Mouse (Mus musculus) forebrain, embryonic 14.5 days (tissue): ENCODE data around the gene Tanc2. TPM values are rescaled to one million over a fixed set of nuclear protein-coding genes. Genes with fewer than 3 reads are reported as not detected.
A peak's percentile ranks its signal among the peaks of the same experiment; 100 is the strongest.

Experiments used
- ATAC-seq: fragments of 200-750 bp; cut with Nextera tagmentation; 2 replicates; pipeline ENCODE4 v1.8.0; 2017; ENCODE audit warnings: mild to moderate bottlenecking, moderate library complexity
- DNase-seq: peaks from one replicate; pipeline ENCODE4 v3.0.0-alpha.2; 2015; ENCODE audit warnings: low spot score
- H3K27ac ChIP-seq: fragments of 300-500 bp; sonication (generic); 2 replicates; pipeline ENCODE4 v1.5.1; 2014; ENCODE audit warnings: low read depth, mild to moderate bottlenecking, control low read depth, low read length, moderate library complexity
- H3K27me3 ChIP-seq: fragments of 300-500 bp; sonication (generic); replicated peaks from 2 replicates; pipeline ENCODE4 v1.6.1; 2014; ENCODE audit warnings: low read length, control low read depth, mixed read lengths; ENCODE audit not compliant: control insufficient read depth, insufficient read depth
- H3K36me3 ChIP-seq: fragments of 300-500 bp; sonication (generic); 2 replicates; pipeline ENCODE4 v1.6.1; 2014; ENCODE audit warnings: low read length, control low read depth; ENCODE audit not compliant: control insufficient read depth, insufficient read depth
- H3K4me1 ChIP-seq: fragments of 300-500 bp; sonication (generic); 2 replicates; pipeline ENCODE4 v1.6.1; 2014; ENCODE audit warnings: antibody characterized with exemption, low read length, control low read depth; ENCODE audit not compliant: control insufficient read depth, insufficient read depth
- H3K4me2 ChIP-seq: fragments of 300-500 bp; sonication (generic); 2 replicates; pipeline ENCODE4 v1.6.1; 2014; ENCODE audit warnings: mild to moderate bottlenecking, control low read depth, low read length
- H3K4me3 ChIP-seq: fragments of 300-500 bp; sonication (generic); 2 replicates; pipeline ENCODE4 v1.5.1; 2014; ENCODE audit warnings: low read depth, low read length, control low read depth
- H3K9ac ChIP-seq: fragments of 300-500 bp; sonication (generic); 2 replicates; pipeline ENCODE4 v1.6.1; 2014; ENCODE audit warnings: mild to moderate bottlenecking, low read length, control low read depth, moderate library complexity
- H3K9me3 ChIP-seq: fragments of 300-500 bp; sonication (generic); replicated peaks from 2 replicates; pipeline ENCODE4 v1.6.1; 2016; ENCODE audit warnings: low read length, control low read depth, mixed read lengths; ENCODE audit not compliant: control insufficient read depth
- WGBS: fragments of 180-500 bp; shearing (Covaris S2); extraction: QIAGEN DNeasy Blood & Tissue Kit; methylation state at CpG from one replicate; pipeline ENCODE4 v1.1.7; 2014; 5-methylcytosine and 5-hydroxymethylcytosine counted together
- polyA plus RNA-seq: library from polyadenylated mRNA; unstranded; fragments of >200 nt; fragmentation: Nextera tagmentation; extraction: Ambion mirVana; gene quantifications from 2 replicates; pipeline ENCODE4 v1.2.1, GENCODE M21; 2014

Gene Tanc2
- polyA plus RNA-seq, 1 experiment from 2014 or later, result 20.8 TPM

GRCm38 (mm10) chr11:105943133-105944102 is 353.6 kb downstream of the Tanc2 start:
- Histone ChIP-seq H3K27me3 (no peaks in the 10 kb centered on the region), H3K4me3 (peak overlapping the region; percentile 57), H3K4me1 (peaks cover 6% of the 10 kb centered on the region; the same call in 1 of the 2 replicates), H3K4me2 (peak overlapping the region; percentile 87), H3K27ac (no peak overlapping the region), H3K9me3 (no peaks in the 10 kb centered on the region), H3K9ac (peak overlapping the region; percentile 71), H3K36me3 (no peaks in the 10 kb centered on the region)
- WGBS, result 7% methylated on average over 42 of the region's 47 CpGs
- peak; percentile 45 for DNase-seq
- ATAC-seq, result peak; percentile 42

GRCm38 (mm10) chr11:105944126-105944621 is 354.4 kb downstream of the Tanc2 start:
- under 1% methylated on average over 59 of the region's 59 CpGs for WGBS

DNA sequence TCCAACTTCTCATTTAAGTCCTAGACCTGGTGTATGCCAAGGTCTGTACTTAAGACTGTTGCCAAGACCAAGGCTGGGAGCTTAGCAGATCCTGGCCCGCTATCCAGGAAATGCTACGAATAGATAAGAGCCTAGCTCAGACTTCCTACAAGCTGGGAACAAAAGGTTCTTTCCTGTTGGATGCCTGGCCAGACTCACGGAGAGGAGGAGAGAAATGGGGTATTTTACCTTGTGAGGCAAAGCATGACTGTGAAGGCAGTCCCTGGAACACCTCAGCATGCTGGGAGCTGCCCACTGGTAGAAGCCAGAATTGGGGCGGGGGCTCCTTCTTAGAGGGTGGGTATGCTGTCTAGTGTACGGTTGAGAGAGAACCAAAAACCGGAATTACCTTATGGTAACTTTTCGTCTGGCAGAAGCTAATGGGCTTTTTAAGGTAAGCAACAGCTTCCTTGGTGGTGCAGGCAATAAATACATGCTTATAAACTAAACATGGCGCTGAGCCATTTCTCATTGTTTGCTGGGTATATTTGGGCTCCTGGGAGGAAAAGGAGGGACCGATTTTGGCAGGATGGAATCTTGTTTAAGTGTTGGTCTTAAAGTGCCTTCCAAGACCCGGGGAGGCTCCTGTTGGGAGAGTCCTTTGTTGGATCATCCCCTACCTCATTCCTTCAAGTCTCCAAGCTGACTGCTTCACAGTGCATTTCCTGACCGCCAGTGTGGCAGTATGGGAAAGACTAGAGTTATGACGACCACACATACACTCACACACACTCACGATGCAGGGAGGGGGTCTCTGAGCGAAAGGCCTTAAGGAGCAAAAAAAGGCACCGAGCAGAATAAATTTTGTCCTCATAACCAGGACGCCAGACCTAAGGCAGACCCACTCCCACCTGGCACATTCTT is 355.2 kb downstream of the Tanc2 start:
- peak; percentile 22; the same call in 1 of the 2 replicates for ATAC-seq
- H3K27me3 ChIP-seq, result no peaks in the 10 kb centered on the region
- no peak overlapping the region for H3K27ac ChIP-seq
- peak overlapping the region; percentile 87 for H3K4me2 ChIP-seq
- H3K36me3 ChIP-seq, result no peaks in the 10 kb centered on the region
- no peaks in the 10 kb centered on the region for H3K9me3 ChIP-seq
- H3K9ac ChIP-seq, result peak overlapping the region; percentile 71; the same call in 1 of the 2 replicates
- WGBS, result 76% methylated on average over 16 of the region's 16 CpGs
- peak; percentile 25 for DNase-seq
- peaks cover 6% of the 10 kb centered on the region; the same call in 1 of the 2 replicates for H3K4me1 ChIP-seq
- H3K4me3 ChIP-seq, result peak overlapping the region; percentile 57

More at GRCm38 (mm10) chr11:105944126-105944621, 354.4 kb downstream of the Tanc2 start:
- Histone ChIP-seq H3K4me1 (peaks cover 6% of the 10 kb centered on the region; the same call in 1 of the 2 replicates), H3K4me2 (peak overlapping the region; percentile 87), H3K9ac (peak overlapping the region; percentile 71), H3K27ac (no peak overlapping the region), H3K4me3 (peak overlapping the region; percentile 57), H3K27me3 (no peaks in the 10 kb centered on the region), H3K9me3 (no peaks in the 10 kb centered on the region), H3K36me3 (no peaks in the 10 kb centered on the region)
- ATAC-seq, result peak; percentile 81
- peak; percentile 67 for DNase-seq

DNA sequence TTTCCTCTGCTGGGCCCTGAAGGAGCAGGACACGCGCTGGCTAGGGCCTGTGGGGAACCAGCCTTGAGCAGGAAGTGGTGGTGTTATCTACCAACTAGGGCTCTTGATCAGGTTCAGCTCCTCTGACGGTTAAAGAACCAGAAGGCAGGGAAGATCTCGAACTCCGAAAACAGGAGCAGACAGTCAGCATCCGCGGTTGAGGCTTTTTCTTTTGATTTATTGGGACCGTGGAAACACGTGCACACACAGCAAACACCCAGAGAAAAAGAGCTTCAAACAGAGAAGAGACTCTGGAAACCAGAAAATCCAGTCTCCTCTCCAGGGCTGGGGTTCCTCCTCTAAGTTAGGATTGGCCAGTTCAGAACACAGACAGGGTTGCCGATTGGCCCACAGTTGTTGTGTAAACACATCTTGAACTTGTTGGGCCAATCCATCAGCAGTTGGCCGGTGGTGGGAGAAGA is 356.9 kb downstream of the Tanc2 start:
- 61% methylated on average over 11 of the region's 11 CpGs for WGBS
- H3K27me3 ChIP-seq, result no peaks in the 10 kb centered on the region

DNA sequence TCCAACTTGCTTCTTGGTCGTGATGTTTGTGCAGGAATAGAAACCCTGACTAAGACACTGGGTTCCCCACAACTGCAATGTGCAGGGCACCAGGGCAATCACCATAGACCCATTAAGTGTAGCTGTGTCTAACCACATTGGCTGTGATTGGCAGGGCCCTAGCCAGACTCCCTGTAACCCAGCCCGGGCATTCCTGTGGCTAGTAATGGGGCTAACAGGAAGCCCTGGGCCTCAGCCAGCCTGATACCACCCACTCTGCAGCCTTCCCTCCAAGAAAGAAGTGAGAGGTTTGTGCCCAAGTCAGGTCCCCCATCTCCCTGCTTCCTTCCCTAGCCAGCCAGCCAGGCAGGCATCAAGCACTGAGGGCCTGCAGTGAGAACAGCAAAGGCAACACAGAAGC is 358.5 kb downstream of the Tanc2 start:
- 66% methylated on average over 2 of the region's 2 CpGs for WGBS
- Histone ChIP-seq H3K4me3 (no peak overlapping the region), H3K4me2 (no peak overlapping the region), H3K9me3 (no peaks in the 10 kb centered on the region), H3K36me3 (no peaks in the 10 kb centered on the region), H3K27me3 (no peaks in the 10 kb centered on the region), H3K27ac (no peak overlapping the region), H3K4me1 (peaks cover 6% of the 10 kb centered on the region; the same call in 1 of the 2 replicates), H3K9ac (no peak overlapping the region)
- ATAC-seq, result no peak
- DNase-seq, result no peak

More for the DNA sequence above, 356.9 kb downstream of the Tanc2 start:
- ATAC-seq (no peak), DNase-seq (no peak)
- Histone ChIP-seq H3K27ac (no peak overlapping the region), H3K36me3 (no peaks in the 10 kb centered on the region), H3K4me1 (peaks cover 6% of the 10 kb centered on the region; the same call in 1 of the 2 replicates), H3K9me3 (no peaks in the 10 kb centered on the region), H3K4me3 (no peak overlapping the region), H3K4me2 (no peak overlapping the region), H3K9ac (no peak overlapping the region)

GRCm38 (mm10) chr11:105950519-105950918 is 360.7 kb downstream of the Tanc2 start:
- H3K4me1 ChIP-seq, result no peaks in the 10 kb centered on the region
- no peak overlapping the region for H3K27ac ChIP-seq
- no peak overlapping the region for H3K9ac ChIP-seq
- no peak for DNase-seq
- no peak overlapping the region for H3K4me3 ChIP-seq
- no peak overlapping the region for H3K4me2 ChIP-seq
- H3K27me3 ChIP-seq, result no peaks in the 10 kb centered on the region
- H3K9me3 ChIP-seq, result no peaks in the 10 kb centered on the region
- ATAC-seq, result no peak
- H3K36me3 ChIP-seq, result no peaks in the 10 kb centered on the region
- WGBS, result 62% methylated on average over 4 of the region's 4 CpGs

DNA sequence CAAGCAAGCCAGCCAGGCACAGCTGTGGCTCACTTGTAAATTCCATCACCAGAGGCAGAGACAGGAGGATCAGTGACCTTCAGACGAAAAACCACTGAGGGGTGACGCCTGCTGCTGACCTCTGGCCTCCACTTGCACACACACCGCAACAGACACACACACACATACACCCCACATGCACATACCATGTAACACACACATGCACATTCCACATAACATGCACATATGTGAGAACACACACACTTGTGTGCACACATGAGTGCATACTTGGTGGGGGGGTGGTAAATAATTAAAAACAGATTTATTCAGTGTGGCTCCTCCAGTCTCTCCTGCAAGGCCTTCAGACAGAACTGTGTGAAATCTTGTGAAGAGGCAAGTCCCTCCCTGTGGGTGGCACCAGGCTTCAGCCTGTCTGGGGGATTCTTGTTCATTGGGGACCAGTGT is 361.8 kb downstream of the Tanc2 start:
- Histone ChIP-seq H3K9me3 (no peaks in the 10 kb centered on the region), H3K27me3 (no peaks in the 10 kb centered on the region), H3K27ac (no peak overlapping the region), H3K9ac (no peak overlapping the region), H3K4me1 (no peaks in the 10 kb centered on the region), H3K4me3 (no peak overlapping the region), H3K36me3 (no peaks in the 10 kb centered on the region), H3K4me2 (no peak overlapping the region)
- ATAC-seq (no peak), DNase-seq (no peak)
- WGBS, result 69% methylated on average over 3 of the region's 3 CpGs

GRCm38 (mm10) chr11:105952111-105952510 is 362.3 kb downstream of the Tanc2 start:
- WGBS, result 86% methylated on average over 9 of the region's 9 CpGs
- Histone ChIP-seq H3K36me3 (no peaks in the 10 kb centered on the region), H3K27ac (no peak overlapping the region), H3K27me3 (no peaks in the 10 kb centered on the region), H3K4me3 (no peak overlapping the region), H3K9ac (no peak overlapping the region), H3K9me3 (no peaks in the 10 kb centered on the region), H3K4me2 (no peak overlapping the region), H3K4me1 (no peaks in the 10 kb centered on the region)
- ATAC-seq, result no peak
- no peak for DNase-seq
